Mouse (Mus musculus): ENCODE measurements around the gene Kctd7. TPM values are rescaled to one million over a fixed set of nuclear protein-coding genes. Genes with fewer than 3 reads are reported as not detected.

Gene Kctd7
- polyA plus RNA-seq, 1 experiment from 2014 or later, result 4.9 TPM

GRCm38 (mm10) chr5:130170666-130171422, 26.2 kb downstream of the Kctd7 start:
- peak overlapping the region; percentile 51 for H3K4me2 ChIP-seq (ENCODE audit: low read depth, low read length)
- no peaks in the 10 kb centered on the region for H3K27me3 ChIP-seq (ENCODE audit: control insufficient read depth, insufficient read depth, low read length)
- no peak for DNase-seq (ENCODE audit: low spot score)
- H3K36me3 ChIP-seq (replicated peaks; ENCODE audit: control insufficient read depth, insufficient read depth, low read depth, low read length), result no peaks in the 10 kb centered on the region
- peak overlapping the region; percentile 95 for H3K4me3 ChIP-seq (ENCODE audit: low read depth, low read length)
- H3K27ac ChIP-seq (replicated peaks; ENCODE audit: low read depth, low read length), result peak overlapping the region; percentile 70
- no peaks in the 10 kb centered on the region for H3K4me1 ChIP-seq (ENCODE audit: control insufficient read depth, insufficient read depth, low read length)
- peak overlapping the region; percentile 83 for H3K9ac ChIP-seq (replicated peaks; ENCODE audit: low read length)
- 14% methylated on average over 6 of the region's 6 CpGs for WGBS
- no peak for ATAC-seq (replicated peaks; ENCODE audit: insufficient number of reproducible peaks, low FRiP score, low TSS enrichment, low read depth)
- H3K9me3 ChIP-seq (replicated peaks; ENCODE audit: control insufficient read depth, low read length), result no peaks in the 10 kb centered on the region

- Histone ChIP-seq H3K27me3 (ENCODE audit: control insufficient read depth, insufficient read depth, low read length) (no peaks in the 10 kb centered on the region), H3K4me2 (ENCODE audit: low read depth, low read length) (peak within 1 kb of the TSS; percentile 69), H3K9ac (replicated peaks; ENCODE audit: low read length) (peak within 1 kb of the TSS; percentile 83), H3K9me3 (replicated peaks; ENCODE audit: control insufficient read depth, low read length) (no peaks in the 10 kb centered on the region), H3K4me3 (ENCODE audit: low read depth, low read length) (peak within 1 kb of the TSS; percentile 95), H3K36me3 (replicated peaks; ENCODE audit: control insufficient read depth, insufficient read depth, low read depth, low read length) (no peaks in the 10 kb centered on the region), H3K27ac (replicated peaks; ENCODE audit: low read depth, low read length) (peak within 1 kb of the TSS; percentile 70), H3K4me1 (ENCODE audit: control insufficient read depth, insufficient read depth, low read length) (no peaks in the 10 kb centered on the region)
- WGBS, result under 1% methylated on average over 42 of the region's 62 CpGs
- DNase-seq (ENCODE audit: low spot score) (peak; percentile 92), ATAC-seq (replicated peaks; ENCODE audit: insufficient number of reproducible peaks, low FRiP score, low TSS enrichment, low read depth) (peak; percentile 87)
These were observed 26.8 kb downstream of the Kctd7 start, which contains the start of gene Rabgef1 for GRCm38 (mm10) chr5:130171423-130171954. Rabgef1 (plus strand) TSS chr5:130171798.

GRCm38 (mm10) chr5:130171956-130172601, 27.4 kb downstream of the Kctd7 start:
- no peak overlapping the region for H3K27ac ChIP-seq (replicated peaks; ENCODE audit: low read depth, low read length)
- H3K4me2 ChIP-seq (ENCODE audit: low read depth, low read length), result peak overlapping the region; percentile 69
- no peaks in the 10 kb centered on the region for H3K27me3 ChIP-seq (ENCODE audit: control insufficient read depth, insufficient read depth, low read length)
- H3K9me3 ChIP-seq (replicated peaks; ENCODE audit: control insufficient read depth, low read length), result no peaks in the 10 kb centered on the region
- WGBS, result 2% methylated on average over 36 of the region's 46 CpGs
- DNase-seq (ENCODE audit: low spot score), result no peak
- H3K4me1 ChIP-seq (ENCODE audit: control insufficient read depth, insufficient read depth, low read length), result no peaks in the 10 kb centered on the region
- peak overlapping the region; percentile 83 for H3K9ac ChIP-seq (replicated peaks; ENCODE audit: low read length)
- no peaks in the 10 kb centered on the region for H3K36me3 ChIP-seq (replicated peaks; ENCODE audit: control insufficient read depth, insufficient read depth, low read depth, low read length)
- peak; percentile 49; the same call in 1 of the 2 replicates for ATAC-seq (replicated peaks; ENCODE audit: insufficient number of reproducible peaks, low FRiP score, low TSS enrichment, low read depth)
- H3K4me3 ChIP-seq (ENCODE audit: low read depth, low read length), result peak overlapping the region; percentile 95

- H3K9ac ChIP-seq (replicated peaks; ENCODE audit: low read length), result no peak overlapping the region
- H3K27ac ChIP-seq (replicated peaks; ENCODE audit: low read depth, low read length), result no peak overlapping the region
- DNase-seq (ENCODE audit: low spot score), result no peak
- no peaks in the 10 kb centered on the region for H3K36me3 ChIP-seq (replicated peaks; ENCODE audit: control insufficient read depth, insufficient read depth, low read depth, low read length)
- no peak for ATAC-seq (replicated peaks; ENCODE audit: insufficient number of reproducible peaks, low FRiP score, low TSS enrichment, low read depth)
- H3K4me1 ChIP-seq (ENCODE audit: control insufficient read depth, insufficient read depth, low read length), result no peaks in the 10 kb centered on the region
- H3K4me2 ChIP-seq (ENCODE audit: low read depth, low read length), result no peak overlapping the region
- no peaks in the 10 kb centered on the region for H3K9me3 ChIP-seq (replicated peaks; ENCODE audit: control insufficient read depth, low read length)
- WGBS, result 84% methylated on average over 4 of the region's 4 CpGs
- H3K27me3 ChIP-seq (ENCODE audit: control insufficient read depth, insufficient read depth, low read length), result no peaks in the 10 kb centered on the region
- no peak overlapping the region for H3K4me3 ChIP-seq (ENCODE audit: low read depth, low read length)
These were observed 28.4 kb downstream of the Kctd7 start for GRCm38 (mm10) chr5:130173012-130173411.

- ATAC-seq (replicated peaks; ENCODE audit: insufficient number of reproducible peaks, low FRiP score, low TSS enrichment, low read depth), result no peak
- no peaks in the 10 kb centered on the region for H3K27me3 ChIP-seq (ENCODE audit: control insufficient read depth, insufficient read depth, low read length)
- DNase-seq (ENCODE audit: low spot score), result peak; percentile 20
- no peaks in the 10 kb centered on the region for H3K9me3 ChIP-seq (replicated peaks; ENCODE audit: control insufficient read depth, low read length)
- no peaks in the 10 kb centered on the region for H3K4me1 ChIP-seq (ENCODE audit: control insufficient read depth, insufficient read depth, low read length)
- H3K36me3 ChIP-seq (replicated peaks; ENCODE audit: control insufficient read depth, insufficient read depth, low read depth, low read length), result no peaks in the 10 kb centered on the region
- 64% methylated on average over 4 of the region's 4 CpGs for WGBS
- H3K4me3 ChIP-seq (ENCODE audit: low read depth, low read length), result no peak overlapping the region
- H3K4me2 ChIP-seq (ENCODE audit: low read depth, low read length), result no peak overlapping the region
- no peak overlapping the region for H3K27ac ChIP-seq (replicated peaks; ENCODE audit: low read depth, low read length)
- no peak overlapping the region for H3K9ac ChIP-seq (replicated peaks; ENCODE audit: low read length)
These were observed 33.2 kb downstream of the Kctd7 start for GRCm38 (mm10) chr5:130177871-130178270.

GRCm38 (mm10) chr5:130180362-130180761, 35.7 kb downstream of the Kctd7 start:
- Histone ChIP-seq H3K9me3 (replicated peaks; ENCODE audit: control insufficient read depth, low read length) (no peaks in the 10 kb centered on the region), H3K27ac (replicated peaks; ENCODE audit: low read depth, low read length) (no peak overlapping the region), H3K4me1 (ENCODE audit: control insufficient read depth, insufficient read depth, low read length) (no peaks in the 10 kb centered on the region), H3K36me3 (replicated peaks; ENCODE audit: control insufficient read depth, insufficient read depth, low read depth, low read length) (no peaks in the 10 kb centered on the region), H3K4me2 (ENCODE audit: low read depth, low read length) (no peak overlapping the region), H3K27me3 (ENCODE audit: control insufficient read depth, insufficient read depth, low read length) (no peaks in the 10 kb centered on the region), H3K4me3 (ENCODE audit: low read depth, low read length) (no peak overlapping the region), H3K9ac (replicated peaks; ENCODE audit: low read length) (no peak overlapping the region)
- ATAC-seq (replicated peaks; ENCODE audit: insufficient number of reproducible peaks, low FRiP score, low TSS enrichment, low read depth) (no peak), DNase-seq (ENCODE audit: low spot score) (no peak)
- 70% methylated on average over 7 of the region's 7 CpGs for WGBS

- no peaks in the 10 kb centered on the region for H3K27me3 ChIP-seq (ENCODE audit: control insufficient read depth, insufficient read depth, low read length)
- no peak for DNase-seq (ENCODE audit: low spot score)
- no peak for ATAC-seq (replicated peaks; ENCODE audit: insufficient number of reproducible peaks, low FRiP score, low TSS enrichment, low read depth)
- H3K4me2 ChIP-seq (ENCODE audit: low read depth, low read length), result no peak overlapping the region
- H3K27ac ChIP-seq (replicated peaks; ENCODE audit: low read depth, low read length), result no peak overlapping the region
- no peak overlapping the region for H3K9ac ChIP-seq (replicated peaks; ENCODE audit: low read length)
- no peak overlapping the region for H3K4me3 ChIP-seq (ENCODE audit: low read depth, low read length)
- no peaks in the 10 kb centered on the region for H3K36me3 ChIP-seq (replicated peaks; ENCODE audit: control insufficient read depth, insufficient read depth, low read depth, low read length)
- H3K9me3 ChIP-seq (replicated peaks; ENCODE audit: control insufficient read depth, low read length), result no peaks in the 10 kb centered on the region
- 91% methylated on average over 6 of the region's 6 CpGs for WGBS
- H3K4me1 ChIP-seq (ENCODE audit: control insufficient read depth, insufficient read depth, low read length), result no peaks in the 10 kb centered on the region
These were observed 37.3 kb downstream of the Kctd7 start for GRCm38 (mm10) chr5:130181740-130182540.
